Mouse (Mus musculus): ENCODE measurements around the gene Actb.

The Actb gene

DNA sequence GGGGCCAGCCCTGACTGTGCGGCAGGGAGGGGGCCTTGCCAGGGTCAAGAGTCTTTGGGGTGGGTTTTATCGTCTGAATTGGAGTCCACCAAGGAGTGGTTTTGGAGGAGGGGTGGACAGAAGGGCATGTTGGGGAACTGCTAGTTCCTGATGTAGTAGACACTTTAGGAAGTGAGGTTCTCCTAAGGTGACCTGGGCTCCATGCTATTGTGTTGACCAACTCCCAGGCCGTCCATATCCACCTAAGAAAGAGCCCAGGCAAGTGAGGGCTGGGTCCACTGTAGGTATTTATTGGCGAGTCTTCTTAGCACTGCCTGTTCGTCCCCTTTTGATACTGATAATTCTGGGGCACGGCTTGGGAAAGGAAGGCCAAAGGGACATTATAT is 14.5 kb upstream of the Actb start:
- no peak for DNase-seq (ENCODE audit: low spot score)

DNA sequence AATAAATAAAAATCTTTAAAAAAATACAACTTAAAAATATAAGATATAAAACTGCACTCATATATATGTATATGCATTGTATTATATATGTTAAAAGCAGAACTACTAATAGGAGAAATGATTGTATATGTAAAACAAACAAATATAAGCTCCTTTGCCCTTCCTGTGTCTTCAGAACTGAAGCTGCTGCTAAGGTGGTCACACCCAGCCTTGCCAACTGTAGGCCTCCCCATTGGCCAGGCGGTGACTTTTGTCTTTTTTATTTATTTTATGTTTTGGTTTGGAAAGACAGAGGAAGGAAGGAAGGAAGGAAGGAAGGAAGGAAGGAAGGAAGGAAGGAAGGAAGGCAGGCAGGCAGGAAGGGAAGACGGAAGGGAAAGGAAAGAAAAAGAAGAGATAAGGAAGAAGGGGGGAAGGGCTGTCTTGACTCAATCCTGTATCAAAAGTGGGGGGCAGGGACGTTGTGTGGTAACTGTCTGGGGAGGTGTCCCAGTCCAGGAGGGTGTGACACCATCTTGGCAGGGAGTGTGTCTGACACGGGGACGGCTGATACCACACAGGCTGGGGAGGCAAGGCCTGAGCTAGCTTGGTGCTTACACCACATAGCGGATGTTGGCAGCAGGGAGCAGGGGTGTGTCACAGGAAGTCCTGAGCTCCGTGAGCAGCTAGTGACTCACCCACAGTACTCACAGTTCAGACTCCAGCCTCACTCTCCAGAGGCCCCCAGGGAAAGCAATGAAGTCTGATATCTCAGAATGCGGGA is 13.9 kb upstream of the Actb start:
- DNase-seq (ENCODE audit: low spot score), result no peak

DNA sequence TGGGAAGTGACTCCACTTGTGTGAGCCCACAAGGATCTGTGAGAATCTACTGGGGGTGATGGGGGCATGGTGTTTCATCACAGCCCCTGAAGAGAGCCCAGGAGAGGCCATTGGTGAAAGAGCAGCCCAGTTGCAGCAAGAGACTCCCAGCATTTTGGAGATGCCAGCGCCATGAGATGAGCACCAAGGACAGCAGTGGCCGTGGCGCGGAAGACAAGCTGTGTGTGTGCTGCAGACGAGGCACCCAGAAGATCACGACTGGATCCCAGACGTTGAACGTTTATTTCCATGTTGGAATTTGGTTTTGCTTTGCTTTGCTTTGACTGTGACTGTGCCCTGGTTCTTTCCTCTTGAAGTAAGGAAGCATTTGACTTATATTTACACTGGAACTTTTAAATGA is 10.8 kb upstream of the Actb start:
- DNase-seq (ENCODE audit: low spot score), result no peak

DNA sequence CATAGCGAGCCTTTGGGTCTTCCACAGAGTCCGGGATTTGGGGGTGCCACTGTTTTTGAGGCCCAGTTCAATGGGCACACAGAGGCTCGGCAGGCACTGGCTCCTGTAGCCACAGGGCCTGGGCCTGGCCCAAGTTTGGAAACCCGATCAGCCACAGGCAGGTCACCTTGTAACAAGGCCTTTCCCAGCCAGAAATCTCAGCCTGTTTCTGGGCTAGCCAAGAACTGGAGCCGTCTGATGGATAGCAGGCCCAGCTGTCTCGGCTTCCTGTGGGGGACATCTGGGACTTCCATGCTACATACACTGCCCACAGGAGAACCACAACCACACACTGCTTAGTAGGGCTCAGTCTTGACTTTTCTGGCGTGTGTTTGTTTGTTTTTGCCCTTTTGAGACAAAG is 10.0 kb upstream of the Actb start:
- no peak for DNase-seq (ENCODE audit: low spot score)

DNA sequence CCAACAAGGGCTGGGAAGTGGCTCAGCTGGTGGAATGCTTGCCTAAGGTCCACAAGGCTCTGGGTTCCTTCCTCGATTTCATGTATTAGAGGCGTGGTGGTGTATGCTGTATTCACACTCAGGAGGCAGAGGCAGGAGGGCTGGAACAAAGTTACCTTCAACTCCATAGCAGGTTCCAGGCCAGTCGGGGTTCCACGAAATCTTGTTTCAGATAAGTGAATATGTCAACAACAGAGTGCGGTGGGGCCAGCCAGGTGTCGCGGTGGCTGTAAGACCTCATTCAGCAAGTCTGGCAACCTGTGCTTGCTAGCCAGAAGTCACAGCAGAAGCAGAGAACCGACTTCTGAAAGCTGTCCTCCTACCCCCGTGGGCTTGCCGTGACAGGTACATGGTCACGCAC is 8.7 kb upstream of the Actb start:
- DNase-seq (ENCODE audit: low spot score), result no peak

DNA sequence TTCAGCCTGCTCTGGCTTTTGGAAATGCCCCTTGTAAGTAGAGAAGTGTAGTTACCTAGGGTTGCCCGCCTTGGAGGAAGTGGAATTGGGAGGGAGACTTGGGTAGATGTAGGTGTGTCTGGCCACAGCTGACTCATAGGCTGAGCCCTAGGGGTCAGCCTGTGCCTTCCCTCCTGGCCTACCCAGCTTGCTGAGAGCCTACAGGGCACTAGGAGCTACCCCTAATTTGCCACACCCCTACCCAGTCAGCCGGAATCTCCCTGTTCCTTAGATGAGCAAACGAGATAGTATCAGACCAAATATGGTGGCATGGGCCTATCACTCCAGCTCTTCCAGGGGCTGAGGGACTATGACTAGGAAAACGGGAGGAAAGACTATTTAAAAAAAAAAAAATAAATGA is 6.2 kb upstream of the Actb start:
- no peak for DNase-seq (ENCODE audit: low spot score)

DNA sequence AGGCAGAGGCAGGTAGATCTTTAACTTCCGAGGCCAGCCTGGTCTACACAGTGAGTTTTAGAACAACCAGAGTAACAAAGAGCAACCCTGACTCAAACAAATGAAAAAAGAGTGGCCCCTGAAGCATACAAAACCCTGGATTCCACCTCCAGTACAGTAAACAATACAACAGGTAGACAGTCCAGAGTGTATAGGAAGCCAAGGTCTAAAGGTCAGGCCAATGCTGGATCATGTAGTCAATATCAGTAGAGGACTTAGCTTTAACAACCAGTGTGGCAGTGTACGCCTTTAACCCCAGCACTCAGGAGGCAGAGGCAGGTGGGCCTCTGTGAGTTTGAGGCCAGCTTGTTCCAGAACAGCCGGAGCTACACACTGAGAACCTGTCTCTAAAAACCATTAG is 5.8 kb upstream of the Actb start:
- DNase-seq (ENCODE audit: low spot score), result no peak

DNA sequence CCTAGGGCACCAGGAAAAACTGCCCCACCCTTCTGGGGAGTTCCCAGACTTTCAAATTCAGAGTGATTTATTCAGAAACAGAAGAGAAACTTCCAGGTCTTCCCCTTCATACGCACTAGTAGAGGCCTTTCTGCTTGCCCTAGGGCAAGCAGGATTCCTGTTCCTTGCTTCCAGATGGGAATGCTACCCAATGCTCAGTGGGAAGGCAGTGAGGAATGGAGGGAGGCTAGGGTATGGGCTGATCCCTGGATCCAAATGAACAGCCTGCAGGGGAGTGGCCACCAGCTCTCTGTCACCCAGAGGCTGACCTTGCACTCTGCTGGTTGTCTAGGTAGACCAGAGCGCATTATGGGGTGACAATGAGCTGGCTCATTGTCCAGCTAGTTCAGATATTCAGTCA is 5.1 kb upstream of the Actb start:
- DNase-seq (ENCODE audit: low spot score), result no peak

DNA sequence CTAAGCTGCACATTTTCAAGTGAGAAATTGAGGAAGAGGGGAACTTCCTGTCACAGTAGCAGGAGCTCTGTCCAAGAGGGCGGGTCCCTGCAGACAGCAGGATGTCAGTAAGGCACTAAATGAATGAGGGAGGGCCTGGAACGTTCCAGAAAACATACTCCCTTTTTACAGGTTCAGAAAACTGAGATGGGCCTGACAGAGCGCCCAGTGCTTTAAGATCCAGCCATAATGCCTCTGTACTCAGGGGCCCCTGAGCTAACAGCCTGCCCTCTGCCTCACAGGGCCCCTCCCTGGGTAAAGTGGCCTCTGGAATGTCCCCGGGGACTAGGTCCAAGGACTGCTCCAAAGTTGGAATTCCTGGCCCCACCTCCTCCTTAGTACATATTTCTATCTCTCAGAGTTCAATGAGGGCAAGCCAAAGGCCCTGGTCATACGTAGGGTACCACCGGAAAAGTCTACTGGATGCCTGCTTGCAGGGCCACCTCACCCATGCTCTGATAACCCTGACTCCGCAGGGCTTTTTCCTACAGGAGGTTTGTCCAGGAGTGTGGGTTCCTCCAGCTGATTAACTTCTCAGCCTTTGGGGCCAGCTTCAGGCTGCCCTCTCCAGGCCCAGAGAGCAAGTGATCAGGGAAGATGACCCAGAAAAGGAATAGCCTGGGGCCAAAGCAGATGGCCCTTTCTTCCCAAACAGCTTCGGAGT is 3.2 kb upstream of the Actb start:
- DNase-seq (ENCODE audit: low spot score), result no peak

DNA sequence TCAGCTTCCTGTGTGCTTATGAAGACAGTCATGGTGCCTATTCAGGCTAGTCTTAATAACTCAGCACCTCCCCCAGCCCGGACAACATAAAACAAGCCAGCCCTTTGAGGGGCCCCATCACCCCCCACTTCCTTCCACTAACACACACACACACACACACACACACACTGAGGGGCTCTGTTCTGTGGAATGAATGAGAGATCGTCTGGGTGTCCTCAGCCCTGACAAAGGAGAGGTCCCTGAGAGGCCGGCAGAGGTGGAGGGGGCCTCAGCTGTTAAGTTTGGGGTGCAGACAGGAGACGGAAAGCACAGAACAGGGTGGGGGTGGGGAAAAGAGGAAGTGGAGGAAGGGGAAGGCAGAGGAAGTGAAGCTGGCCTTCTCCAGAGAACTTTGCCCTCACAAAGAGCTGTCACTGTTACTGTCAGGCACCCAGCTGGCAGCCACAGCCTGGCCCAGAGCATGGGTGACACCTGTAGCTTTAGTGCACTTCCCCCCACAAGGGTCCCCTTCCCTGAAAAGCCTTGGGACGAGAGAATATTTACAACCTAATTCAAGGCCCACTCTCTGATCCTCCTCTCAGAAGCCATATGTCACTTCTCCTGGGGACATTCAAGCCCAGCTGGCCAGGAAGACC is 2.5 kb upstream of the Actb start:
- DNase-seq (ENCODE audit: low spot score), result no peak

DNA sequence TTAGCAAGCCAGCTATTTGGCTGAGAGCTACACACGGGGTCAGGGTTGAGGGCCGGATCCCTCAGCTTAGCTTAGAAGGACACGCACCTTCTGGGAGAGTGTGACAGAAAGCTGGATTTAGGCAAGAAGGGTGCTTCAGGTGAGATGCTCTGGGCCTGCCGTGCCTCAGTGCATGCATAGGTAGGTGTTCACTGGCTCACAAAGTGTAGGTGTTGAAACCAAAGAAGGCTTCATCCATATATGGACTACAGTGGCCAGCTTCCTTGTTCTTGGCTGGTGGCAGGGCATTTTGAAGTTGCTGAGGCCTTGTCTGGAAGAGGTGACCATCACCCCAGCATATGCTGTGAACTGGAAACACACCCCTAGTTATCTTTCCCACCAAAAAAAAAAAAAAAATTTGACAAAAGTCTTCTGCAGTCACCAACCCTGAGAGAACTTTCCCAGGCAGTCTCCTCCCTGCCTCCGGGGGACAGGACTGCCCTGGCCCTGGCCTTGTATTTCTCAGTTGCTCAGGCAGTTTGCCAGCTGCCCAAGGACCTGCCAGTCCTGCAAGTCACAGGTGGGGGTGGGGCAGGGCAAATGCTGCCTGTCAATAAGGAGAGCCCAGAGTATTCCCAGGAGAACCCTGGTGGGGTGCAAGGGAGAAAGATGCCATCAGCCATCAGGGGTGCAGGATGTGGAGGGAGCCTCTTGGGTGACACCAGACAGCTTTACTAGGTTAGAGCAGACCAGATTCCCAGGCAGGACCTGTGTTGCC is 1.4 kb upstream of the Actb start:
- peak; percentile 65 for DNase-seq (ENCODE audit: low spot score)

DNA sequence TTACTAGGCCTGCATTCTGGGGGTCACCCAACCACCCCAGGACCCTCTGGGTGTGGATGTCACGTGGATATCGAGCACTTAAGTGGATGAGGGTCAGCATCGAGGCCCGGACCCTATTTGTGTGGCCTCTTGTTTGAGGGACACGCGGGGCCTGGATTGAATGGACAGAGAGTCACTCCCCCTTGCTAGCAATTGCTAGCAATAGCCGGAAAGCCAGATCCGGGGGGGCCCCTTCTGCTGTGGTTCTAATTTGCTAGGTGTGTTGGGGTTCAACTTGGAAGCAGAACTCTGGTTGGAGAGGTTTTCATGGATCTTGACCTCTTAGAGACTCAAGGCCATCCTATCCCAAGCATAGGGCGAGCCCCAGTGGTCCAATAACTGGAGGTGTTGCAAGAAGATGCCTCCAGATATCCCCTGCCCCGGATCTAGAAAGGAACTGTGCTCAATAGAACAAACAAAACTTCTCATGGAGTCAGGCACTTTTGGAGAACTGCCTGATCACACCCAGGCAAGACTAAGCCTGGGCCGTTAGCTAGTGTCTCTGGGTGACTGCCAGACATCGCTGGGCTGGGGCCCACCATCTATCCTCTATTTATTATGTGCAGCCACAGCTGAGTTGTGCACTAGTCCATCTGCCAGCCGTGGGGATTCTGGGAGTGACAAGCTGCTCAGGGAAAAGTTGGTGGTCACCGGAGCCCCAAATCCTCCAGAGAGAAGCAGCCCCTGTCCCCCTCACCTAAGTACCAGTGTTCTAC is 671 bp upstream of the Actb start:
- peak; percentile 84 for DNase-seq (ENCODE audit: low spot score)

DNA sequence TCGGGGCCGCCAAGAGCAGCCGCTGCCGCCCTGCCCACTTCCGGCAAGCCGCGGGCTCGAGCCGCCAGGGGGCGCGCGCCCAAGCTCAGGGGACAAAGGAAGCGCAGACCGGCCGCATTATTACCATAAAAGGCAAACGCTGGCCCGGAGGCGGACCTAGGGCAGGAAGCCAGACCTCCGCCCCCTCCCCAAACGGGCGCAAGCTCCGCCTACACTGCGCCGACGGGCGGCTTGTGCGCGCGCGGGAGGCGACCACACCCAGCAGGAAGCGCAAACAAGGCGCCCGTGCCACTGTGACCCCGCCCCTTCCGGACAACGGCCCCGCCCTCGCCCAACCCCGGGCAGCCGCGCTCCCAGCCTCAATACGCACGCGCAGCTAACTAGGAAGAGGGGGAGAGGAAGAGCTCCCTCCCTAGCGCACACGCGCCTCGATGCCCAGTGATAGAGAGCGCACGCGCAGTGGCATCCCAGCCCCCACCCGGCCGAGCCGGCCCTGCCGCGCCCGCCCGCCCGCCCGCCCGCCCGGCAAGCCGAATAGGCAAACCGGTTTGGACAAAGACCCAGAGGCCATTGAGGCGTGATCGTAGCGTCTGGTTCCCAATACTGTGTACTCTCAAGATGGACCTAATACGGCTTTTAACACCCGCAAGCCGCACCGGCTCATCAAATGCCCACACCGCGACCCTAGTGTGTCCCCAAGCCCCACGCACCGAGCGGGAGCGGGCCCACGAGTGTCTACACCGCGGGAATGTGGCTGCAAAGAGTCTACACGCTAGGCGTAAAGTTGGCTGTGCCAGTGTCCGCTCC is 626 bp downstream of the Actb start:
- peak; percentile 99 for DNase-seq (ENCODE audit: low spot score)

DNA sequence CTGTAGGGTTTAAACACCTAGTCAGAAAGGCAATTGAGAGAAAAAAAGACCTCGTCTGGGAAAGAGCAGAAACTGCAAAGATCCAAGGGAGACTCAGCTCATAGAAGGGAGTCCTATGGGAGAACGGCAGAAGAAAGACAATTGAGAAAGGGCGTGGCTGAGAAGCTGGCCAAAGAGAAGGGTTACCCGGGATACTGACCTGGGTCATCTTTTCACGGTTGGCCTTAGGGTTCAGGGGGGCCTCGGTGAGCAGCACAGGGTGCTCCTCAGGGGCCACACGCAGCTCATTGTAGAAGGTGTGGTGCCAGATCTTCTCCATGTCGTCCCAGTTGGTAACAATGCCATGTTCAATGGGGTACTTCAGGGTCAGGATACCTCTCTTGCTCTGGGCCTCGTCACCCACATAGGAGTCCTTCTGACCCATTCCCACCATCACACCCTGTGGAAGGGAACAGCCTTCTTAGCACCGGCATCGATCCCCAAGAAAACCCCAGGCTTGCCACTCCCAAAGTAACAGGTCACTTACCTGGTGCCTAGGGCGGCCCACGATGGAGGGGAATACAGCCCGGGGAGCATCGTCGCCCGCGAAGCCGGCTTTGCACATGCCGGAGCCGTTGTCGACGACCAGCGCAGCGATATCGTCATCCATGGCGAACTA is 1.4 kb downstream of the Actb start:
- DNase-seq (ENCODE audit: low spot score), result no peak

DNA sequence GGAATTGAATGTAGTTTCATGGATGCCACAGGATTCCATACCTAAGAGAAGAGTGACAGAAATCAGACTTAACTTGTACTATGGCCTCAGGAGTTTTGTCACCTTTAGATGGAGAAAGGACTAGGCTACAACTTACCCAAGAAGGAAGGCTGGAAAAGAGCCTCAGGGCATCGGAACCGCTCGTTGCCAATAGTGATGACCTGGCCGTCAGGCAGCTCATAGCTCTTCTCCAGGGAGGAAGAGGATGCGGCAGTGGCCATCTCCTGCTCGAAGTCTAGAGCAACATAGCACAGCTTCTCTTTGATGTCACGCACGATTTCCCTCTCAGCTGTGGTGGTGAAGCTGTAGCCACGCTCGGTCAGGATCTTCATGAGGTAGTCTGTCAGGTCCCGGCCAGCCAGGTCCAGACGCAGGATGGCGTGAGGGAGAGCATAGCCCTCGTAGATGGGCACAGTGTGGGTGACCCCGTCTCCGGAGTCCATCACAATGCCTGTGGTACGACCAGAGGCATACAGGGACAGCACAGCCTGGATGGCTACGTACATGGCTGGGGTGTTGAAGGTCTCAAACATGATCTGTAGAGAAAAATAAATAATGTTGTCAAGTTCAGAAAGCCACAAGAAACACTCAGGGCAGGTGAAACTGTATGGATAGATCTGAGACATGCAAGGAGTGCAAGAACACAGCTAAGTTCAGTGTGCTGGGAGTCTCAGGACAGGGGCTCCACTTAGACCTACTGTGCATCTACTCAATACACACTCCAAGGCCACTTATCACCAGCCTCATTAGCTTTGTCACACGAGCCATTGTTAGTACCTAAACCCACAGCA is 2.1 kb downstream of the Actb start:
- DNase-seq (ENCODE audit: low spot score), result no peak

DNA sequence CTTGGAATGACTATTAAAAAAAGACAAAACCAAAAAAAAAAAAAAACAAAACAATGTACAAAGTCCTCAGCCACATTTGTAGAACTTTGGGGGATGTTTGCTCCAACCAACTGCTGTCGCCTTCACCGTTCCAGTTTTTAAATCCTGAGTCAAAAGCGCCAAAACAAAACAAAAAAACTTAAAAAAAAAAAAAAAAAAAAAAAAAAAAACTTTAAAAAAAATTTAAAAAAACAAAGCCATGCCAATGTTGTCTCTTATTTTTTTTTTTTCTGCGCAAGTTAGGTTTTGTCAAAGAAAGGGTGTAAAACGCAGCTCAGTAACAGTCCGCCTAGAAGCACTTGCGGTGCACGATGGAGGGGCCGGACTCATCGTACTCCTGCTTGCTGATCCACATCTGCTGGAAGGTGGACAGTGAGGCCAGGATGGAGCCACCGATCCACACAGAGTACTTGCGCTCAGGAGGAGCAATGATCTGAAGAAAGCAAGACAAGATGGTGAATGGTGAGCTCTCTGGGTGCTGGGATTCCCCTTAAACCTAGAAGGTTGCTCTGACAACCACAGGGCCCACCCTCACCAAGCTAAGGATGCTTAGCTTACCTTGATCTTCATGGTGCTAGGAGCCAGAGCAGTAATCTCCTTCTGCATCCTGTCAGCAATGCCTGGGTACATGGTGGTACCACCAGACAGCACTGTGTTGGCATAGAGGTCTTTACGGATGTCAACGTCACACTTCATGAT is 2.9 kb downstream of the Actb start:
- DNase-seq (ENCODE audit: low spot score), result no peak

DNA sequence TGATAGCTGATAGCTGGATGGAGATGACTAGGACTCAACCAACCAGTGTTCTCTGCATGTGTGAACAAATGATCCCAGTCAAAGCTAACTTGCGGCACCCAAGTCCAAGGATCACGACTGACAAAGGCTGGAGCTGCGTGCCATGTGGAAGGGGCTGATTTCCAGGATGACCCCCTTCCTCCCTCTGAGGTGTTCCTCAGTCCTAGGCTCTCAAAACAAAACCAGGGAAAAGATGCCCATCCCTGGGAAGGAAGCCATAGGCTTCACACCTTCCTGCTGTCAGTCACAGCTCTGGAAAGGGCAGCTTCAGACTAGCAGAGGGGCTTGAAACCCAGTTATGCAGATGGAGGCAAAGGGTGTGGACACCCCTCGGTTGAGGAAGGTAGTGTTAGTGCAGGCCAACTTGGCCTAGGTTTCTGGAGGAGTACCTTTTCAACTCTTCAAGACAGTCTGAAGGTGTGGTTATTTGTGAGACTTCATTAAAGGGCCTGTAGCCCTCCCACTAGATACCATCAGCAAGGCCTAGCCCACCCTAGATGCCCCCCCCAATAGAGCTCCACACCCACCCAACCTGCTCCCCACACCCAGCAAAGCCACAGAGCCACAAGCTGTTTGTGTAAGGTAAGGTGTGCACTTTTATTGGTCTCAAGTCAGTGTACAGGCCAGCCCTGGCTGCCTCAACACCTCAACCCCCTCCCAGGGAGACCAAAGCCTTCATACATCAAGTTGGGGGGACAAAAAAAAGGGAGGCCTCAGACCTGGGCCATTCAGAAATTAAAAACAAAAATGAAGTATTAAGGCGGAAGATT is 3.8 kb downstream of the Actb start:
- DNase-seq (ENCODE audit: low spot score), result no peak

Data from layer of hippocampus, adult 11-12 months (tissue).